22 mouse cellular contexts compared by ENCODE assay signal in the genomic region with DNA sequence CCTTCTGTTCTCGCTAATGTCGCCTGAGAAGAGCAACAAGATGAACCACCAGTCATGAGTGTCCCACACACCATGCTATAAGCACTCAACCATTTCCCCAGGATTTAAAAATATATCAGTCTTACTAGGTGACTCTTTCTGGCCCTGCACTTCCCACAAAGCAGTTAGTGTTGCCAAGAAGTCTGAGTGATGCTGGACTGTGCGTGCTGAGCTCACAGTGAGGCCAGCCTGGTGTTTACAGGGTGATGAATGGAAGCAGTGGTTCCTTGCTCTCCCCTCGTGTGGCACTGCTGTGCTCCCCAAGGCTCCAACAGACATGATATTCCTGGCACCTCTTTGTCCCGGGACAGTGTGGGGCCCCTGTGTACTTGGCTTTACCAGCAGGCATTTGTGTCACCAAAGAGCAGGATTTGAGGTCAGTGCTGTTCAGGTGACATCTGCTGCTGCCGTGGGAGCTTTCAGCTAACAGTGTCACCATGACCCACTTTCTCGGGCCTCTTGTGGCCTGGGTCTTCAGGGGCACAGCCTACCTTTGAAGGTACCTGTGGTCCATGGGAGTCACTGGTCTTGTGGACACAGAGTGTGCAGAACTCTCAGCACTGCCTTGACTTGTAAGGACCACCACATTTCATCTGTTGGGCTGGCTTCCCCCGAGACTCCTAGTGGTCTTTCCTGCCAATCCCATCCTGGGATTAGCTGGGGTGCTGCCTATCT.
DNase-seq lines count a peak whose midpoint lies in the region; ATAC-seq and TF ChIP-seq lines count a peak whose summit lies in the region.
"Had no signal": no experiment of that assay in that cellular context is flagged by ENCODE, and none has a peak within 500 bp of the region (broad histone marks: within the 10 kb centered on the region; RNA-seq: fewer than 3 reads in every experiment).

No protein-coding gene starts in this region.

- no peak overlapping the region for H3K4me2 ChIP-seq in forebrain, embryonic 13.5 days
- no peak overlapping the region for H3K4me2 ChIP-seq in forebrain, embryonic 14.5 days (ENCODE audit: low read length)
- no peak overlapping the region for H3K4me2 ChIP-seq in hindbrain, embryonic 16.5 days (ENCODE audit: low read length)
- H3K4me2 ChIP-seq in hindbrain, embryonic 14.5 days (replicated peaks), result no peak overlapping the region
- H3K4me2 ChIP-seq in hindbrain, postnatal 0 days (ENCODE audit: low read depth, low read length), result no peak overlapping the region
- H3K4me2 ChIP-seq: heart, embryonic 15.5 days; intestine, embryonic 15.5 days; neural tube, embryonic 12.5 days had no signal

- H3K36me3 ChIP-seq in forebrain, embryonic 13.5 days (ENCODE audit: poor library complexity, severe bottlenecking), result peaks cover 39% of the 10 kb centered on the region
- peaks cover 31% of the 10 kb centered on the region for H3K36me3 ChIP-seq in forebrain, embryonic 14.5 days (ENCODE audit: control insufficient read depth, insufficient read depth, low read length)
- peaks cover 19% of the 10 kb centered on the region for H3K36me3 ChIP-seq in hindbrain, embryonic 16.5 days (ENCODE audit: control insufficient read depth, insufficient read depth, low read length)
- peaks cover 37% of the 10 kb centered on the region for H3K36me3 ChIP-seq in hindbrain, embryonic 14.5 days (replicated peaks; ENCODE audit: control insufficient read depth, insufficient read depth)
- peaks cover 22% of the 10 kb centered on the region for H3K36me3 ChIP-seq in hindbrain, postnatal 0 days (ENCODE audit: insufficient read depth, low read length)
- H3K36me3 ChIP-seq: heart, embryonic 15.5 days; intestine, embryonic 15.5 days had no signal

- no peak for DNase-seq in forebrain, embryonic 14.5 days (ENCODE audit: low spot score)
- DNase-seq in hindbrain, embryonic 14.5 days (ENCODE audit: low spot score), result no peak
- peak; percentile 56 for DNase-seq in NIH3T3 (ENCODE audit: low read depth)
- no peak for DNase-seq in hindbrain, postnatal 0 days (ENCODE audit: low spot score)
- no peak for DNase-seq in embryo, embryonic 10.5 days (ENCODE audit: low spot score)
- DNase-seq in adrenal gland, postnatal 14 days, result no peak
- DNase-seq: adrenal gland, postnatal 36 days; embryo, embryonic 11 days; forebrain, postnatal 0 days; gastrocnemius, adult 2 months; heart, postnatal 4 days; kidney, adult 9 months; kidney, postnatal 25 days; left cerebral cortex, postnatal 4 days; liver, postnatal 0 days; lung, postnatal 10 days; thymus, postnatal 4 days had no signal

- H3K9me3 ChIP-seq in forebrain, embryonic 13.5 days (replicated peaks), result no peaks in the 10 kb centered on the region
- H3K9me3 ChIP-seq in forebrain, embryonic 14.5 days (replicated peaks; ENCODE audit: control insufficient read depth, low read length), result no peaks in the 10 kb centered on the region
- H3K9me3 ChIP-seq in hindbrain, embryonic 16.5 days (ENCODE audit: control insufficient read depth, low read length), result no peaks in the 10 kb centered on the region
- no peaks in the 10 kb centered on the region for H3K9me3 ChIP-seq in hindbrain, embryonic 14.5 days (ENCODE audit: control insufficient read depth, low read length)
- no peaks in the 10 kb centered on the region for H3K9me3 ChIP-seq in hindbrain, postnatal 0 days (ENCODE audit: low read length)
- H3K9me3 ChIP-seq: heart, embryonic 15.5 days; intestine, embryonic 15.5 days; neural tube, embryonic 12.5 days had no signal

- WGBS in forebrain, embryonic 13.5 days, result 65% methylated on average over 8 of the region's 8 CpGs
- 73% methylated on average over 8 of the region's 8 CpGs for WGBS in forebrain, embryonic 14.5 days
- WGBS in hindbrain, embryonic 16.5 days, result 58% methylated on average over 8 of the region's 8 CpGs
- 71% methylated on average over 8 of the region's 8 CpGs for WGBS in hindbrain, embryonic 14.5 days
- 56% methylated on average over 8 of the region's 8 CpGs for WGBS in hindbrain, postnatal 0 days

- TF ChIP-seq CTCF in hindbrain, postnatal 0 days (IDR thresholded peaks at IDR 0.05; ENCODE audit: low read depth), result no peak

- peaks cover 41% of the 10 kb centered on the region for H3K4me1 ChIP-seq in forebrain, embryonic 13.5 days
- peaks cover 12% of the 10 kb centered on the region; the same call in 1 of the 2 replicates for H3K4me1 ChIP-seq in forebrain, embryonic 14.5 days (ENCODE audit: control insufficient read depth, insufficient read depth, low read length)
- H3K4me1 ChIP-seq in hindbrain, embryonic 16.5 days (ENCODE audit: control insufficient read depth, insufficient read depth, low read depth, low read length), result peaks cover 25% of the 10 kb centered on the region
- peaks cover 41% of the 10 kb centered on the region for H3K4me1 ChIP-seq in hindbrain, embryonic 14.5 days (replicated peaks; ENCODE audit: control insufficient read depth, insufficient read depth, low read length)
- H3K4me1 ChIP-seq in hindbrain, postnatal 0 days (ENCODE audit: insufficient read depth, low read length), result peaks cover 6% of the 10 kb centered on the region
- H3K4me1 ChIP-seq: heart, embryonic 15.5 days had no signal

- peak overlapping the region; percentile 44; the same call in 1 of the 2 replicates for H3K27ac ChIP-seq in forebrain, embryonic 13.5 days
- no peak overlapping the region for H3K27ac ChIP-seq in forebrain, embryonic 14.5 days (ENCODE audit: low read depth, low read length)
- H3K27ac ChIP-seq in hindbrain, embryonic 16.5 days (ENCODE audit: low read depth, low read length), result peak overlapping the region; percentile 34; the same call in 1 of the 2 replicates
- no peak overlapping the region for H3K27ac ChIP-seq in hindbrain, embryonic 14.5 days
- H3K27ac ChIP-seq in hindbrain, postnatal 0 days, result peak overlapping the region; percentile 36; the same call in 1 of the 2 replicates
- H3K27ac ChIP-seq: gastrocnemius, adult 2 months; heart, embryonic 15.5 days; intestine, embryonic 15.5 days; neural tube, embryonic 12.5 days had no signal

- no peaks in the 10 kb centered on the region for H3K27me3 ChIP-seq in forebrain, embryonic 13.5 days
- no peaks in the 10 kb centered on the region for H3K27me3 ChIP-seq in forebrain, embryonic 14.5 days (replicated peaks; ENCODE audit: control insufficient read depth, insufficient read depth, low read length)
- H3K27me3 ChIP-seq in hindbrain, embryonic 16.5 days (replicated peaks; ENCODE audit: control insufficient read depth, insufficient read depth, low read length), result no peaks in the 10 kb centered on the region
- H3K27me3 ChIP-seq in hindbrain, embryonic 14.5 days (ENCODE audit: control insufficient read depth, insufficient read depth, low read length), result no peaks in the 10 kb centered on the region
- no peaks in the 10 kb centered on the region for H3K27me3 ChIP-seq in hindbrain, postnatal 0 days (ENCODE audit: insufficient read depth, low read length)
- H3K27me3 ChIP-seq: heart, embryonic 15.5 days; intestine, embryonic 15.5 days; neural tube, embryonic 12.5 days had no signal

- no peak for ATAC-seq in forebrain, embryonic 13.5 days
- no peak for ATAC-seq in forebrain, embryonic 14.5 days
- ATAC-seq in hindbrain, embryonic 16.5 days, result no peak
- ATAC-seq in hindbrain, embryonic 14.5 days (ENCODE audit: low FRiP score), result no peak
- no peak for ATAC-seq in hindbrain, postnatal 0 days
- ATAC-seq: liver, postnatal 0 days had no signal

- no peak overlapping the region for H3K4me3 ChIP-seq in forebrain, embryonic 13.5 days
- H3K4me3 ChIP-seq in forebrain, embryonic 14.5 days (ENCODE audit: low read depth, low read length), result no peak overlapping the region
- no peak overlapping the region for H3K4me3 ChIP-seq in hindbrain, embryonic 16.5 days (ENCODE audit: low read length)
- H3K4me3 ChIP-seq in hindbrain, embryonic 14.5 days (replicated peaks; ENCODE audit: low read length), result no peak overlapping the region
- no peak overlapping the region for H3K4me3 ChIP-seq in hindbrain, postnatal 0 days (ENCODE audit: low read length)
- H3K4me3 ChIP-seq: gastrocnemius, adult 2 months; heart, embryonic 15.5 days; intestine, embryonic 15.5 days; neural tube, embryonic 12.5 days had no signal

- H3K9ac ChIP-seq in forebrain, embryonic 13.5 days, result peak overlapping the region; percentile 31; the same call in 1 of the 2 replicates
- no peak overlapping the region for H3K9ac ChIP-seq in forebrain, embryonic 14.5 days (ENCODE audit: low read length)
- no peak overlapping the region for H3K9ac ChIP-seq in hindbrain, embryonic 16.5 days (ENCODE audit: low read depth, low read length)
- no peak overlapping the region for H3K9ac ChIP-seq in hindbrain, embryonic 14.5 days
- 0 out of 2 replicates have a peak overlapping the region, but pooled peaks have one; percentile 19 for H3K9ac ChIP-seq in hindbrain, postnatal 0 days (replicated peaks; ENCODE audit: low read length)
- H3K9ac ChIP-seq: forebrain, postnatal 0 days; heart, embryonic 15.5 days; intestine, embryonic 15.5 days; liver, postnatal 0 days; neural tube, embryonic 12.5 days had no signal

Comparison
In these comparisons a context has a peak if more than half of its experiments do, and no peak if none do; other contexts are left out.
1. H3K27ac ChIP-seq: peak in forebrain, embryonic 13.5 days (single experiment), hindbrain, embryonic 16.5 days (single experiment) and hindbrain, postnatal 0 days (single experiment); none in forebrain, embryonic 14.5 days (single experiment) and hindbrain, embryonic 14.5 days (single experiment).
2. H3K9ac ChIP-seq: peak in forebrain, embryonic 13.5 days (single experiment) and hindbrain, postnatal 0 days (single experiment); none in forebrain, embryonic 14.5 days (single experiment), hindbrain, embryonic 16.5 days (single experiment) and hindbrain, embryonic 14.5 days (single experiment).